Mouse (Mus musculus): ENCODE measurements around the gene Ubp1. TPM values are rescaled to one million over a fixed set of nuclear protein-coding genes. Genes with fewer than 3 reads are reported as not detected.

The Ubp1 gene
- polyA plus RNA-seq, 1 experiment from 2014 or later = 22.6 TPM

GRCm38 (mm10) chr9:113935638-113936037, 4.9 kb downstream of the Ubp1 start:
- DNase-seq (no peak), ATAC-seq (no peak)
- TF ChIP-seq CTCF (IDR thresholded peaks at IDR 0.05; ENCODE audit: low read depth) = no peak
- peak; percentile 48; the same call in 1 of the 2 replicates for TF ChIP-seq EP300 (IDR thresholded peaks at IDR 0.05; ENCODE audit: low read depth)
- no peak overlapping the region for H3K27ac ChIP-seq (ENCODE audit: low read depth)
- WGBS (ENCODE audit: insufficient replicate concordance) = 53% methylated on average over 5 of the region's 5 CpGs
- H3K4me1 ChIP-seq (ENCODE audit: insufficient read depth) = peaks cover 32% of the 10 kb centered on the region
- no peaks in the 10 kb centered on the region for H3K36me3 ChIP-seq (replicated peaks; ENCODE audit: insufficient read depth, low read length)
- 0 out of 2 replicates have a peak overlapping the region, but pooled peaks have one; percentile 27 for H3K4me2 ChIP-seq (ENCODE audit: low read depth, low read length)
- no peak overlapping the region for H3K9ac ChIP-seq (replicated peaks)
- H3K9me3 ChIP-seq (ENCODE audit: low read length) = no peaks in the 10 kb centered on the region
- H3K4me3 ChIP-seq (ENCODE audit: low read depth, low read length) = no peak overlapping the region
- no peaks in the 10 kb centered on the region for H3K27me3 ChIP-seq (ENCODE audit: insufficient read depth, low read length)

GRCm38 (mm10) chr9:113939063-113939850, 8.5 kb downstream of the Ubp1 start:
- Histone ChIP-seq H3K9ac (replicated peaks) (no peak overlapping the region), H3K4me1 (ENCODE audit: insufficient read depth) (peaks cover 39% of the 10 kb centered on the region), H3K4me3 (ENCODE audit: low read depth, low read length) (no peak overlapping the region), H3K27me3 (ENCODE audit: insufficient read depth, low read length) (no peaks in the 10 kb centered on the region), H3K4me2 (ENCODE audit: low read depth, low read length) (no peak overlapping the region), H3K36me3 (replicated peaks; ENCODE audit: insufficient read depth, low read length) (no peaks in the 10 kb centered on the region), H3K27ac (ENCODE audit: low read depth) (no peak overlapping the region), H3K9me3 (ENCODE audit: low read length) (no peaks in the 10 kb centered on the region)
- no peak for DNase-seq
- WGBS (ENCODE audit: insufficient replicate concordance) = 84% methylated on average over 9 of the region's 9 CpGs
- TF ChIP-seq EP300 (IDR thresholded peaks at IDR 0.05; ENCODE audit: low read depth) (no peak), CTCF (IDR thresholded peaks at IDR 0.05; ENCODE audit: low read depth) (no peak)
- no peak for ATAC-seq

- 56% methylated on average over 3 of the region's 3 CpGs for WGBS (ENCODE audit: insufficient replicate concordance)
- Histone ChIP-seq H3K9me3 (ENCODE audit: low read length) (no peaks in the 10 kb centered on the region), H3K4me2 (ENCODE audit: low read depth, low read length) (peak overlapping the region; percentile 56), H3K27ac (ENCODE audit: low read depth) (peak overlapping the region; percentile 63), H3K36me3 (replicated peaks; ENCODE audit: insufficient read depth, low read length) (peaks cover 14% of the 10 kb centered on the region), H3K27me3 (ENCODE audit: insufficient read depth, low read length) (no peaks in the 10 kb centered on the region), H3K4me3 (ENCODE audit: low read depth, low read length) (0 out of 2 replicates have a peak overlapping the region, but pooled peaks have one; percentile 11), H3K4me1 (ENCODE audit: insufficient read depth) (peaks cover 30% of the 10 kb centered on the region), H3K9ac (replicated peaks) (no peak overlapping the region)
- peak; percentile 47; the same call in 1 of the 2 replicates for TF ChIP-seq EP300 (IDR thresholded peaks at IDR 0.05; ENCODE audit: low read depth)
- TF ChIP-seq CTCF (IDR thresholded peaks at IDR 0.05; ENCODE audit: low read depth) = peak; percentile 42
- DNase-seq (no peak), ATAC-seq (peak; percentile 92)
Observed at GRCm38 (mm10) chr9:113941103-113941805, 10.5 kb downstream of the Ubp1 start.

- Histone ChIP-seq H3K4me1 (ENCODE audit: insufficient read depth) (peaks cover 26% of the 10 kb centered on the region), H3K9ac (replicated peaks) (no peak overlapping the region), H3K27me3 (ENCODE audit: insufficient read depth, low read length) (no peaks in the 10 kb centered on the region), H3K4me3 (ENCODE audit: low read depth, low read length) (no peak overlapping the region), H3K27ac (ENCODE audit: low read depth) (no peak overlapping the region), H3K4me2 (ENCODE audit: low read depth, low read length) (no peak overlapping the region), H3K9me3 (ENCODE audit: low read length) (no peaks in the 10 kb centered on the region), H3K36me3 (replicated peaks; ENCODE audit: insufficient read depth, low read length) (peaks cover 29% of the 10 kb centered on the region)
- WGBS (ENCODE audit: insufficient replicate concordance) = 94% methylated on average over 1 of the region's 1 CpGs
- no peak for TF ChIP-seq CTCF (IDR thresholded peaks at IDR 0.05; ENCODE audit: low read depth)
- TF ChIP-seq EP300 (IDR thresholded peaks at IDR 0.05; ENCODE audit: low read depth) = no peak
- DNase-seq (no peak), ATAC-seq (no peak)
Observed at GRCm38 (mm10) chr9:113943372-113943771, 12.6 kb downstream of the Ubp1 start.

GRCm38 (mm10) chr9:113947216-113947615, 16.5 kb downstream of the Ubp1 start:
- DNase-seq (no peak), ATAC-seq (no peak)
- TF ChIP-seq EP300 (IDR thresholded peaks at IDR 0.05; ENCODE audit: low read depth) (no peak), CTCF (IDR thresholded peaks at IDR 0.05; ENCODE audit: low read depth) (no peak)
- Histone ChIP-seq H3K4me1 (ENCODE audit: insufficient read depth) (peaks cover 2% of the 10 kb centered on the region; the same call in 1 of the 2 replicates), H3K27ac (ENCODE audit: low read depth) (no peak overlapping the region), H3K36me3 (replicated peaks; ENCODE audit: insufficient read depth, low read length) (peaks cover 43% of the 10 kb centered on the region), H3K9me3 (ENCODE audit: low read length) (no peaks in the 10 kb centered on the region), H3K27me3 (ENCODE audit: insufficient read depth, low read length) (no peaks in the 10 kb centered on the region), H3K9ac (replicated peaks) (no peak overlapping the region), H3K4me2 (ENCODE audit: low read depth, low read length) (no peak overlapping the region), H3K4me3 (ENCODE audit: low read depth, low read length) (no peak overlapping the region)
- WGBS (ENCODE audit: insufficient replicate concordance) = 80% methylated on average over 1 of the region's 1 CpGs

GRCm38 (mm10) chr9:113957777-113958176, 27.0 kb downstream of the Ubp1 start:
- 86% methylated on average over 4 of the region's 4 CpGs for WGBS (ENCODE audit: insufficient replicate concordance)
- ATAC-seq = no peak
- Histone ChIP-seq H3K9me3 (ENCODE audit: low read length) (no peaks in the 10 kb centered on the region), H3K27ac (ENCODE audit: low read depth) (no peak overlapping the region), H3K9ac (replicated peaks) (no peak overlapping the region), H3K27me3 (ENCODE audit: insufficient read depth, low read length) (no peaks in the 10 kb centered on the region), H3K36me3 (replicated peaks; ENCODE audit: insufficient read depth, low read length) (peaks cover 72% of the 10 kb centered on the region), H3K4me2 (ENCODE audit: low read depth, low read length) (no peak overlapping the region), H3K4me1 (ENCODE audit: insufficient read depth) (no peaks in the 10 kb centered on the region), H3K4me3 (ENCODE audit: low read depth, low read length) (no peak overlapping the region)
- no peak for DNase-seq
- no peak for TF ChIP-seq CTCF (IDR thresholded peaks at IDR 0.05; ENCODE audit: low read depth)

All from liver, postnatal 0 days (tissue).